Mouse (Mus musculus): ENCODE results near the gene Nprl3.

Gene Nprl3

GRCm38 (mm10) chr11:32244064-32244463 is 23.4 kb downstream of the Nprl3 start:
- DNase-seq, result no peak

- DNase-seq, result no peak
Measured at GRCm38 (mm10) chr11:32243205-32243955, 24.1 kb downstream of the Nprl3 start.

DNA sequence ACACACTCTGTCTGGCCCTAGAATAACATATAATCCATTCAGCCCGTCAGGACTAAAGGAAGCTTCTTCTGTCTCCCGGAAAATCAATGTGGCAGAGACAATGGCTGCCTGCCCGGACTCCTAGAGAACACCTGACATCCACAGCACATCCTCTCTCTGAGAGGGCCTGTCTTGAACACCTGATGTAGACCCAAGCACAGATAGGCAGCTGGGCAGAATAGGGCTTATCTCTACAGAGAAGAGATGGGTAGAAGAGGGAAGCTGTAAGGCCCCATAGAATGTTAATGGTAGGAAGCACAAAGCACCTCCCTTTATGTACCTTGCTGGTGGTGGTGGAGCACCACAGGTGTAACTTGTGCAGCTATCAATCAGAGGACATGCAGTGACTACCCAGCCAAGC is 25.3 kb downstream of the Nprl3 start:
- DNase-seq, result no peak

- DNase-seq, result no peak
Measured at GRCm38 (mm10) chr11:32241391-32241790, 26.1 kb downstream of the Nprl3 start.

- DNase-seq, result peak; percentile 40 to 46
Measured at GRCm38 (mm10) chr11:32238093-32238860, 29.2 kb downstream of the Nprl3 start.

GRCm38 (mm10) chr11:32237411-32237795 is 30.1 kb downstream of the Nprl3 start:
- no peak for DNase-seq

GRCm38 (mm10) chr11:32236712-32237410 is 30.6 kb downstream of the Nprl3 start:
- no peak for DNase-seq

- no peak for DNase-seq
Measured at GRCm38 (mm10) chr11:32236132-32236531, 31.4 kb downstream of the Nprl3 start.

DNA sequence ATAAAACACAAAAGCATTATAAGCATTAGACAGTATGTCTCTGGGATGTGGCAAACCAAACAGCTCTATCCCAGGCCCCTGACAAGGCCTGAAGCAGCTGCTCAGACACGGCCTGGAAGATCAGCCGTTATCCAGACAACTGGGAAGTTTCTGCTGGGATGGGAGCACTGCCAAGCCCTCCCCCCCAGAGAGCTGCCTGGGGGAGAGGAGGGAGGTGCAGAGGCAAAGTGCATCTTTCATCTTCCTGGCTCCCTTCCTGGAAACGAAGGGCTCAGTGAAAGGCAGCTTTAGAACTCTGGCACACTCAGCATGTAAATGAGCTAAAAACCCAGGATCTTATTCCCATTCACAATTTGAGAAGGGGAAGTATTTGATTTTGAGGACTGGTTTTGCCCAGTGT is 31.9 kb downstream of the Nprl3 start:
- no peak for DNase-seq

- DNase-seq, result no peak
Measured at GRCm38 (mm10) chr11:32234816-32235485, 32.6 kb downstream of the Nprl3 start.

DNA sequence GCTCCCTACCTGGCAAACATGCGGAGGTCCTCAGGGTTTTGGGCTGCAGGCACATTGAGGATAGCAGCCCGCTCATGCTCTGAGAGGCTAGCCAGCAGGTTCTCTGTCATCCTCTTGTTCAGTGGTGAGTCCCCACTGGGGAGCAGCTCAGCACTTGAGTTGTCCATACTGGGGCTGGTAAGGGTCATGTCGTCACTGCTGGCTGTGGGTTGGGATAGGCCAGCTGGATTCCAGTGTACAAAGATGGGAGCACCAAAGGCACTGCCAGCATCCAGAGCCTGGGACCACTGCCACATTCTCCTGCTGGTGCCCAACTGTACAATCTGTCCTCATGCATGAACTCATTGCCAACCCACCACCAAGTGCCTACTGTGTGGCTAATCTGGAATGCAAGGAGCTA is 33.6 kb downstream of the Nprl3 start:
- no peak for DNase-seq

DNA sequence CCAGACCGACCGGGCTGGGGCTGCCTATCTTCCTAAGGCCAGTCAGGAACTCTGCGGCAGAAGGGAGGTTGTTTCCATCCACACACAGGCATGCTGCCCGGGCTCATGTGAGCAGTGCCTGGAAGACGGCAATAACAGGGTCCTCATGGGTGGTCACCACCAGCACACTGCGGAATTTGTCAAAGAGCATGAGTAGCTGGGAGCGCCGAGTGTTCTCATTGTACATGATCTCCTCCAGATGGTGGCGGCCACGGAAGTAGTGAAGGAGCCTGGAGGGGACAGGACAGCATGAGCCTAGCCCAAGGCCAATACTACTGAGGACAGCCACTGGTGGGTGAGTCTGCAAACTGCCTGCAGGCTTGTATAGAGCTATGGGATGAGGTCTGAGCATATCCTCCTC is 34.7 kb downstream of the Nprl3 start:
- no peak for DNase-seq

DNA sequence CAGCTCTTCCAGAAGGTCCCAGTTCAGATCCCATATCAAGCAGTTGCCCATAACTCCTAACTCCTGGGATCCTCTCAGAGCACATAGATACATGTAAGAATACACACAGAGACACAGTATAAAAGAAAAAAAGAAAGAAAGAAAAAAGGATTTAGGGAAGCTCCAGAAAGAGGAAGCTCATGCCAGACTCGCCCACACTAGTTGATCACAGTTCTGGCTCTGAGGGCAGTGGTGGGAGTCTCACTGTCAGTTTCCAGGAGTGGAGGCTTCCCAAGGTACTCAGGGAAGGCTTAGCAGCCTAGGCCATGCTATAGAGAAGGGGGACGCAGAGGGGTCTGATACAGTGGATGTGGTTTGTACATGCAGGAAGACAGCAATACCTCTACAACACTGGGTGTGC is 36.4 kb downstream of the Nprl3 start:
- no peak for DNase-seq

DNA sequence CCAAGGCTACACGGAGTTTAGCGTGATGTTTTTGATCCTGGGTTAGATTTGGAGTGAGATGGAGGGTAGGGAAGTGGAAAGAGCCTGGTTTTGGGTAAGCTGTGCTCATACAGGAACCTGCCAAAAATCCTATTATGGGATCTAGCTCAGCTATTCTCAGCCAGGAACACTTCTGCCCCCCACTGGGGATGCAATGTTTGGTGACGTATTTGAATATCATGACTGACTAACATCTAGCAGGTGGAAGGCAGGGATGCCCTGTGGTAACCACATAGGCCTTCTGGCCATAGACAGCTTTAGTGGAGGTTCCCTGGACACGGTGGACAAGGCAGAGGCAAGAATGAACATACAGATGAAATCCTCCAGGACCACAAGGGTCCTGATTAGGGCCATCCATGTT is 37.3 kb downstream of the Nprl3 start:
- no peak for DNase-seq

- DNase-seq, result no peak
Measured at GRCm38 (mm10) chr11:32228292-32228845, 39.1 kb downstream of the Nprl3 start.

DNA sequence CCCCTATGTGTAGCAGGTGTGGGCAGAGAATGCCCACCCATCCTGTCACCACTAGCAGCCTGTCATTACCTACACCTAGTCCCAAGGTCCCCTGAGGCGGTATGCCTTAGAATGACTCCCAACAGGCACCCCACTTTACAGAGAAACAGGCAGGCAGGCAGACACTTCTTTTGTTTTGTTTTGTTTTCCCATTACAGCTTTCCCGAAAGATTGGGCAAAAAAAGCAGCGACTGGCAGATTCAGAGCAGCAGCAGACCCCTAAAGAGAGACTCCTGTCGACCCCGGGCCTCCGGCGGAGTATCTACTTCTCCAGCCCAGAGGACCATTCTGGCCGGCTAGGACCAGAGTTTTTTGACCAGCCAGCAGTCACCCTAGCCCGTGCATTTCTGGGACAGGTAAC is 40.0 kb downstream of the Nprl3 start:
- DNase-seq, result no peak

DNA sequence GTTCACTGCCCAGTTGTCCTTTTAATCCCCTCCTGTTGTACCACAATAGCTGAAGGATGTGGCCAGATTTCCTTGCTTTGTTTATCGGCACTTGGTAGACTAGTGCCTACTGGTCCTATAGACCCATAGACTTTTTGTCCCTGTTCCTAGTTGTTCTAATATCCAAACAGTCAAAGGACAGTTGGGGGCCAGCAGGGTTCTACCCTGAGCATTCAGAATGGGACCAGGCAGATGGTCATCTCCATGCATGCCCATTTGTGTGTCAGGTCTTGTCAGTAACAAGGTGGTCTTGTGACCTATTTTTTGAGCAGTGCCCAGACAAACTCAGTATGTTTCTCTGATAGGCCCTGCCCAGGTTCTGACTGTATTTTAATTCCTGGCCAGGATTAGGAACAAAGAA is 40.5 kb downstream of the Nprl3 start:
- DNase-seq, result no peak

GRCm38 (mm10) chr11:32226124-32226871 is 41.2 kb downstream of the Nprl3 start, which contains the start of gene Mpg:
Gene Mpg (plus strand): TSS chr11:32226505.
- peak; percentile 76 to 78 for DNase-seq

DNA sequence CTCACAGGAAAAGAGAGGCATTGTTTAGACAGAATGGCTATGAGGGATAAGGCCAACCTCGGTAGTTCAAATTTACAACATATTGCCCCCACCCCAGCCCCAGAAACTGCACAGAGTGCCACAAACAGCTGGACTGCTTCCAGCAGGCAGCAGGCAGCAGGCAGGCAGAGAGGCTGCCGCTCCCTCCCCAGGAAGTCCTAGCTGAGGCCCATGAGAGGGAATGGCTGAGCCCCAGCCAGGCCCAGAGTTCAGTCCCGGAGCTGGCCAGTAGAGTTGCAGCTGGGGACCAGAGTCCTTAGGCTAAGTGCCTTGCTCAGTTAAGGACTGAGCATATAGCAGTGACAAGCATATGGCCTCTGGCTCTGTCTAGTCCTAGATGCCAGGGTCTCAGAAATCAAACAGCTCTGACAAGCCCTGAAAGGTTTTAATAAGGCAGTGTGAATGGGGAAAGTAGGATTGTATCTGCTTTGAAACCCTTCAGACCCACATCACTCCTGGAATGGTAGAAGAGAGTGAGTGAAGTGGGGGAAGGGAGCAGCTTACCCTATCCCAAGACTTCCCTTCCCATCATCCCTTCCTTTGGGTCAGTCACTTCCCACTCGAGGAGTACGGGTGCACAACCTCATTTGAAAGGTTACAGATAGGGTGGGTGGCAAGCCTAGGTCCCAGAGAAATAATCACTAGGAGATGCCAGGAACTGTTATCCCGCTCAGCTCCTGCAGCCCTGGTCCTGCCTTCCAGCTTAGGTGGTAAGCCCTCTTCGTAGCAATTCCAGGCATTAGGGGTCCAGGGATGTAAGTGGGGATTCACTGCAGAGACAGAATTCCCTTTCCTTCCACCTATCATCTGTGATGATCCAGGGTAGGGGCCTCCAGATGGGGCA is 42.0 kb downstream of the Nprl3 start:
- DNase-seq, result no peak

DNA sequence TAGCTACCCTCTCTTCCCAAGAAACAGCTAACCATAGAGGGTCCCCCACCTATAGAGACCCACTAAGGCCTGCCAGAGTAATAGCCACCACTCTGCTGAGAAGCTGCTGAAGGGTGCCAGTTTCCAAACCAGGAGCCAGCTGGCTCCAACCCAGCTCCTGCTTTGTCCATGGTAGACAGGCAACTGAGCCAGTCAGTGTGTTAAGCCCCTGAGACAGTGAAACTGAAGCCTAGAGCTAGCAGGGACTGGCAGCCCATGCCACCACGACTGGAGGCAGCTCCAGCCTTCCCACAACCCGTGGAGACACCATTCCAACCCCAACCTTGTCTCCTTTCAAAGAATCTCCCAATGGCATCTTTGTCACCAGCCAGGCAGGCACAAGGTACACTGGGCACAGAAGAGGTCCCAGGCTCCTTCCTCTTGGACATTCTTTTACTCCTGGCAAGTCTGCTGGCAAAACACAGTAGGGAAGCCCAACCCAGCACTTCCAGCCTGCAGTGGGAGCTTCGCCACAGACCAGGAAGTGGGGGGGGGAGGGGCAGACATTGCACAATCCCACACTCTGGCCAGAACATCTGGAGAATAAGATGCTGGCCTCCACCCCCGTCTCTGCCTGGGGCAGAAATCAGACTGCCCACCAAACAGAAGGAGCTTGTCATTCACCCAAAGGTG is 42.9 kb downstream of the Nprl3 start:
- no peak for DNase-seq

All from thymus, adult 18-20 months (tissue).